Mouse (Mus musculus) CD4-positive naive resting alpha-beta T cell, adult 57 days (primary cell): ENCODE measurements around the gene Echdc1. TPM values are rescaled to one million over a fixed set of nuclear protein-coding genes. Genes with fewer than 3 reads are reported as not detected.

Experiments used
- total RNA-seq: library from RNA; stranded (reverse); gene quantifications from one replicate; pipeline ENCODE4 v1.2.4, GENCODE M21; 2023

The Echdc1 gene
- total RNA-seq: 7.1 TPM

GRCm38 (mm10) chr10:29313064-29313638 lies at the start of gene Echdc1:
Echdc1 (plus strand) TSS chr10:29313166.

GRCm38 (mm10) chr10:29362197-29362900 lies 49.4 kb downstream of the Echdc1 start, which contains the start of gene Rnf146:
Rnf146 (minus strand) TSS chr10:29362442.

Other genes with a start within 250 kb of the Echdc1 start
- gene Soga3, start 169.3 kb upstream of the Echdc1 start, total RNA-seq: not detected
- not detected for gene Gm49353, start 114.2 kb upstream of the Echdc1 start, total RNA-seq
- not detected for gene 9330159F19Rik, start 101.6 kb upstream of the Echdc1 start, total RNA-seq
- 76.2 TPM for gene Rnf146, start 49.3 kb downstream of the Echdc1 start, total RNA-seq
- gene Rspo3, start 222.7 kb downstream of the Echdc1 start, total RNA-seq: not detected